Mouse (Mus musculus) inflammation-experienced regulatory T-cells (primary cell): ENCODE data around the gene Mrgprd. TPM values are rescaled to one million over a fixed set of nuclear protein-coding genes. Genes with fewer than 3 reads are reported as not detected.

ENCODE experiments used
- polyA plus RNA-seq, 2 experiments: library from polyadenylated mRNA; unstranded; fragments of 100-300 nt; shearing (Covaris generic); gene quantifications; one replicate each; pipeline ENCODE4 v1.2.1; 2017

Gene Mrgprd
- polyA plus RNA-seq, result 1 to 10 TPM in 1 of 2 experiments, not detected in 1; 1.0 TPM

GRCm38 (mm10) chr7:145314785-145315411 is at the start of gene Mrgprd:
Mrgprd (plus strand) TSS chr7:145314835.

DNA sequence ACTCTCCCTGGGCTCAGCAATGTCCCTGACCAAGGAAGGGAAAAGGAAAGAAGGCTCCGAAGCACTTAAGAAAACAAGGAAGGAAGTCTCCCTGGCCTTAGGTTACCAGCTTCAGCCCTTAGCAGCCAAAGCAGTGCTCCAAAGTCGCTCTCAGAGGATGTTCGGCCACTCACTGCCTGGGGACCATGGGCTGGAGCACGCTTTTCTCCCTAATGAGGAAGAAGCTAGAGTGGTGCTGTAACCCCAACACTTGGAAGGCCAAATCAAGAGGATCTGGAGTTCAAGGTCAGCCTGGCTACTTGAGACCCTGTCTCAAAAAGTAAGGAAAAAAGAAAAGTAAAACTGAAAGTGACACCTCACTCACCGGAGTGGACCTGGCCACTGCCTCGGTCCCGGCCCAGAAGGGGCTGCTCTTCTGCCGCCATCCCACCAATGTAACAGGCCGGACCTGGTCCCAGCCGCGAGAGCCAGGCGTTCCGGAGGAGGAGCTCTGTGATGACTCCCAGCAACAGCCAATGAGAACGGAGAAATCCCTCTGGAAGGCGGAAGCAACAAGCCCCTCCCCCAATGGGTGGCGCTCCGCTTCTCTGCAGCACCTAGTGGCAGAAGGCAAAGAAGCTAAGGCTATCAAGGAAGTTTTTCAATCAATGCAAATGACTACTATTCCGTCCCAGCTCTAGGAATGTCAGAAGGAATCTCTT is 31.0 kb upstream of the Mrgprd start, which contains the start of gene Tpcn2:
Gene Tpcn2 (minus strand): TSS at position 525 of the 701 bp plus-strand sequence.

GRCm38 (mm10) chr7:145300321-145301007 is 14.2 kb upstream of the Mrgprd start, which contains the start of gene Mrgprf:
Mrgprf (plus strand) TSS chr7:145300828.

Other genes with a start within 250 kb of the Mrgprd start
- 1 to 10 TPM in 1 of 2 experiments, under 1 TPM in 1; 0.36 to 2.9 TPM for gene 1810010D01Rik, start 106.7 kb upstream of the Mrgprd start, polyA plus RNA-seq
- 10 to 100 TPM; 14.8 to 15.4 TPM for gene Tpcn2, start 30.8 kb upstream of the Mrgprd start, polyA plus RNA-seq
- not detected for gene Mrgprf, start 14.0 kb upstream of the Mrgprd start, polyA plus RNA-seq